Mouse (Mus musculus) brain, embryonic 14.5 days (tissue): ENCODE measurements around the gene Fibcd1. TPM values are rescaled to one million over a fixed set of nuclear protein-coding genes. Genes with fewer than 3 reads are reported as not detected.

Experiments used
- DNase-seq: peaks from one replicate; pipeline ENCODE4 v3.0.0-alpha.2; 2011; ENCODE audit warnings: low read depth
- CTCF ChIP-seq: fragments of 200-500 bp; IDR thresholded peaks from 2 replicates; pipeline ENCODE4 v1.5.1; 2012; ENCODE audit warnings: inconsistent platforms, mild to moderate bottlenecking, moderate library complexity, borderline replicate concordance; ENCODE audit not compliant: insufficient read depth, insufficient read length; ENCODE audit errors: extremely low read depth
- POLR2A ChIP-seq: fragments of 200-500 bp; IDR thresholded peaks from 2 replicates; pipeline ENCODE4 v1.6.1; 2012; ENCODE audit warnings: mild to moderate bottlenecking, inconsistent platforms, borderline replicate concordance; ENCODE audit not compliant: poor library complexity, insufficient read depth, insufficient read length, severe bottlenecking; ENCODE audit errors: extremely low read depth
- polyA plus RNA-seq: library from polyadenylated mRNA; depleted of rRNA; stranded (reverse); fragments of >200 nt; gene quantifications from 2 replicates; pipeline ENCODE4 v1.2.3, GENCODE M21; 2012

Fibcd1 gene
- polyA plus RNA-seq, 1 experiment = 10.0 TPM

DNA sequence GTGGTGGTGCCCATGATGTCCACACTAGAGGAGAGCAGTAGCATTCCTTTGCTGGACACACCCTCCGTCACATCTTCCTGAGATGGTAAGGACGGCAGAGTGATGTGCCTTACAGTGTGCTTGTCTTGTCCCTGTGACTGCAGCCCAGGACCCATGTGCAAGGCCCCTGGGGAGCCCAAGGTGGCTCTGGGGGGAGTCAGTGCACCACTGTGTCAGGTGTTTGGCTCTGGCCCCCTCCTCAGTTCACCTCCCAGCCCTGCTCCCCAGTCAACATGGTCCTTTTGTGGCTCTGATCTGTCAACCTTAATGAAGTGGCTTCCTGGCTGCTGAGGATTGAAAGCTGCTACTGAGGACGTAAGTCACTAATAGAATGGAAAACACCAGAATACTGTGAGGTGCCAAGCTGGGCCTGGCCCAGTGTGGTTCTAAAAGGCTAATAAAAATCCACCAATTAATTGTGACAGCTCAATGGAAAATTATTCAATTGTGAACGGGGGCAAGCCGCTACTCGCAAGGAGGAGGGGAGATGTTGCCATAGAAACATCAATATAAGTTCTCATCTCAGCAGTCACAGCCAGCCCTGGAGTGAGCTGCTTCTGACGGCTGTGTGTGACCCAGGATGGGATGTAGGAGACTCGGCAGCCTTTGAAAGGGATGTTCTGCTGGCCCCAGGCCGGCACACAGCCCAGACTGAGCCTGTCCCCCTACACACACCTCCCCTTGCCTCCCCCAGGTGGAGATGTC is 39.0 kb downstream of the Fibcd1 start:
- TF ChIP-seq CTCF (no peak), POLR2A (no peak)
- DNase-seq = peak; percentile 80

DNA sequence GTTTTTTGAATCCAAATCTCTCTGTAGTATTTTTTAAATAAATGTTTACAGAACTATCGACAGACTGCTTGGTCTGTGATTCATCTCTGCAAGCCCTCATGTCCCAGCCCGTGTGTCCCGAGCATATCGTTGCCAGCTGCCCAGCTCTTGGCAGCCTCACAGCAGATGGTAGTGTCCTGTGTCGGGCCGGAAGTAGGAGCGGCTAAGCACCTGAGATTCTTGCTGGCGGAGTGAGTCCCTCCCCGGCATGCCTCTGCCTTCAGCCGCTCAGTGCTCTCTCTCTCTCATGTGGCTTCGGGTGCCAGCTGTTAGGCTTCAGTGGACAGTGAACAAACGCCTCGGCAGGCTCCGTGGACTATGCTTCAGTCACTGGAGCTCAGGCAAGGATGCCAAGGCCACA is 42.3 kb downstream of the Fibcd1 start:
- no peak for DNase-seq
- TF ChIP-seq POLR2A (no peak), CTCF (no peak)

DNA sequence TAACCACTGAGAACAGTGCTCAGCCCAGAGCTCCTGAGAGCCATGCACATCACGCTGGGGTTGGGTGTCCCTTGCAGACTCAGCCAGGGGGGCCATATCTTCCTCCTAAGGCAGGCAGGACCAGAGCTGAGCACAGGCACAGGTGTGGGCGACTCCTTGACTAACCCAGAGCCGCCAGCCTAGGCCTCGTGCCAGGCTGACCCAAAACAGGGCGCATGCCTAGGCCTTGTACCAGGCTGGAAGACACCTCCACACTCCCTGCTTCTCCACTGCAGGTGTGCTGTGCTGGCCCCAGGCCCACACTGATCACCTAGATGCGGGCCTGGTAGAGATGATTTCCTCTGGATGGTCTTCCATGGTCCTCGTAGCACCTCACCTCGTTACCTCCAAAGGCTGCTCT is 43.0 kb downstream of the Fibcd1 start:
- TF ChIP-seq POLR2A (no peak), CTCF (no peak)
- no peak for DNase-seq

DNA sequence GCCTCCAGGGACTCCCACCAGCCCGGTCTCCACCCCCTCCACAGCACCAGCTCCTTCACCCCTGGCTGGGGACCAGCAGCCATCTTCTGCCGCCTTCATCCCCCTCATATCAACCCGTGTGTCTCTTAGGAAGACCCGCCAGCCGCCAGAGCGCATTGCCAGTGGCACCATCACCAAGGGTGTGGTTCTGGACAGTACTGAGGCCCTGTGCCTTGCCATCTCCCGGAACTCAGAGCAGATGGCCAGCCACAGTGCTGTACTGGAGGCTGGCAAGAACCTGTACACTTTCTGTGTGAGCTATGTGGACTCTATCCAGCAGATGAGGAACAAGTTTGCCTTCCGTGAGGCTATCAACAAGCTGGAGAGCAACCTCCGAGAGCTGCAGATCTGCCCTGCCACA is 44.4 kb downstream of the Fibcd1 start:
- no peak for DNase-seq
- TF ChIP-seq CTCF = no peak
- TF ChIP-seq POLR2A = no peak

DNA sequence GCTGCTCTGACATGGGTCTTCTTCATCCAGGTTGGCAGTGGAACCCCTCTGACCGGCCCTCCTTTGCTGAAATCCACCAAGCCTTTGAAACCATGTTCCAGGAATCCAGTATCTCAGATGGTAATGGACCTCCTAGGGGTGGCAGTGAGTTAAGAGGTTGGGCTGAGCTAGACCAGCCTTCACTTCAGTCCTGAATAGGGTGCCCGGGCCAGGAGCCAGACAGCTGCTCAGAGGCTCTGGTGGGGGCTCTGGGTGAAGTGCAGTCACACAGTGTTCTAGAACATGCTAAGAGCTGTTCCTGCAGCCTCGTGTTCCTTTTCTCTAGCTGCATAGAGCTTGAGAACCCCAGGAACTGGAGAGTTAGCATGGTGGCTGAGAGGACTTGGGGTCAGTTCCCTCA is 48.9 kb downstream of the Fibcd1 start:
- TF ChIP-seq POLR2A = no peak
- no peak for TF ChIP-seq CTCF
- no peak for DNase-seq

DNA sequence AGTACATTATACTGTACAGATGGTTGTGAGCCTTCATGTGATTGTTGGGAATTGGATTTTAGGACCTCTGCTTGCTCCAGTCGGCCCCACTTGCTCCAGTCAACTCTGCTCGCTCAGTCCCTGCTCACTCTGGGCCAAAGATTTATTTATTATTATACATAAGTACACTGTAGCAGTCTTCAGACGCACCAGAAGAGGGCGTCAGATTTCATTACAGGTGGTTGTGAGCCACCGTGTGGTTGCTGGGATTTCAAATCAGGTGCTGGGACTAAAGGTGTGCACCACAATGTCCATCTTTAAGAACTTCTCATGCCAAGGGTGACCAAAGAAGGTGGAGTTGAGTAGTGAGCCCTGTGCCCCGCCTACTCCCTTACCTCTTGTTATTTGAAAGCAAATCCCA is 53.2 kb downstream of the Fibcd1 start:
- TF ChIP-seq CTCF (no peak), POLR2A (no peak)
- DNase-seq = no peak

DNA sequence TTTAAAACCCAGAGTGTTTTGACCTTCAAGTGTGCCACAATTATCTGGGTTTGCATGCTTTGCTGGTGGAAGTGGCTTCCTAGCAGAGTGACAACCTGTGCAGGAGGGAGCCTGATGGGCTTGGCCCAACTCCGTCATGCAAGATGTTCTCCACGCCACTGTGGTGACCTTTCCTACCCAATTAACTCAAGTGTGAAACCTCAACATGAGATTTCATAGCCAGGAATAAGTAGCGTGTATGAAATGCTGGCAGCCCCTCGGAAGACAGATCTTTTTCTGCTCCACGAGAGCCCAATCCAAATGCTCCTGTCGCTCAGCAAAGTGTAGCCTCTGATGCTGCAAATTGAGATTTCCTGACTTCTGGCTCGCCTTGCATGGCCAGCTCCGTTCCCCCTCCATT is 54.5 kb downstream of the Fibcd1 start:
- TF ChIP-seq CTCF (no peak), POLR2A (no peak)
- no peak for DNase-seq

DNA sequence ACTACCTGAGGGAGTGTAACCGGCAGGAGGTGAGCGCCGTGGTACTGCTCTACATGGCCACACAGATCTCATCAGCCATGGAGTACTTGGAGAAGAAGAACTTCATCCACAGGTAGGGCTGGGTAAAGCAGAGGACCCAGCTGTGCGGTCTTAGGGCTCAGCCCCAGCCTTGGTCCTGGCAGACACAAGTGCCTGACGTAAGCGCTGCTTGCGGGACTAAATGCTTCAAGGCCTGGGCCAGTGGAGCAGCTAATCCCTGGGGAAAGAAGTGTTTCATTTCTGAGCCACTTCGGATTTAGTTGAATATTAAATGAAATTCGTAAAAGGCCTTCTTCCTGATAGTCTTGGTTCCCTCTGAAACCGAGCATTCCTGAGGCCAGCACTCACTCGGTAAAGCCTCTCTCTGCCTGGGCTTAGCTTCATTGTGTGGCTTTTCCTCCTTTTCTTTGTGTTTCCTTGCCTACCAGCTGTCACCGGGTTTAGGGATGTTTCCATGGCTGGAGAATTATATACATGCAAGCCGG is 55.0 kb downstream of the Fibcd1 start:
- TF ChIP-seq CTCF (no peak), POLR2A (no peak)
- no peak for DNase-seq

DNA sequence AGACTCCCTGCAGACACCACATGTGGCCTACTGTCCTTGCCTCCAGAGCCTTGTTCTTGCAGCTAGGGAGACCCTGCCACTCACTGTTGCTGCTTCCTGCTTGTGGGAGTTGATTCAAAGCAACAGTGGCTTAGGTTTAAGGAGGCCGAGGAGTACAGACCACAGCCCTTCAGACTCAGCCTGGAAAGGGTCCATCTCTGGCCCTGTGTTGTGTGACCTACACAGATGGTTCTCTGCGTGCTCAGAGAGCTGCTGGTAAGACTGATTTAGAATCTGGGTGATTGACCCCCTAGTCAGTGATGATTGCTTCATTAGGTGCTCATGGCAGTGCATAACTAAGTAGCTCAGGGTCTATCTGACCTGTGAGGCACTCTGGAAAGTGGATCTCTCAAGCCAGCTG is 56.6 kb downstream of the Fibcd1 start:
- no peak for DNase-seq
- TF ChIP-seq POLR2A = no peak
- no peak for TF ChIP-seq CTCF

DNA sequence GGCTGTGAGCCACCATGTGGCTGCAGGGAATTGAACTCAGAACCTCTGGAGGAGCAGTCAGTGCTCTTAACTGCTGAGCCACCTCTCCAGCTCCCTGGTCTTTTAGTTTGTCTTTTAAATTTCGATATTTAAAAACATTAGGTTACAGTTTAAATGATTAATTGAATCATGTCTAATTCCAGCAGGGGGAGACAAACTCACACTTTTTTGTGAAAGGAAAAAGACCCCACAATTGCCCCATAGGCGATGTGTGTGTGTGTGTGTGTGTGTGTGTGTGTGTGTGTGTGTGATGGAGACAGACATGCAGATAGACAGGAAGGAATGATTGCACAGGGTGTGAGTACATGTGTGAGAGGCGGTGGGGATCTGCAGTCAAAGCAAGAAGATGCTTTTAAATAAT is 57.6 kb downstream of the Fibcd1 start:
- peak; percentile 22; the same call in 1 of the 2 replicates for TF ChIP-seq CTCF
- TF ChIP-seq POLR2A = no peak

DNA sequence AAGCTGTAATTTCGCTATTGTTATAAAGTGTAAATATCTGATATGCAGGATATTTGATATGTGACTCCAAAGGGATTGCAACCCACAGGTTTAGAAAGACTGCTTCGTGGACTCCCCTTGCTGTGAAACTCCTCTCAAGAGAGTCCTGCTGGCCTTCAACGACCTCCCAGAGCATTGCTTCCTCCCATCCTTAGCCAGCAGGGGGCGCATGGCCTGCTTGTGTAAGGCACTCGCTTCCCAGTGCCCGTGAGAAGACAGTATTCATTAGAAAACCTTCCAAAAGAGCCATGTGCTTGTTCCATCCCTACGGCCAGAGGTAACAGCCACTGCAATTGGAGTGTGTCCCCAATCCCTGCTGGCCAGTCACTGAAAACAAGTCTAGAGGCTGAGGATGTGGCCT is 58.8 kb downstream of the Fibcd1 start:
- DNase-seq = peak; percentile 87
- TF ChIP-seq CTCF = peak; percentile 95
- TF ChIP-seq POLR2A = no peak

More for the DNA sequence above, 57.6 kb downstream of the Fibcd1 start:
- DNase-seq = peak; percentile 51

DNA sequence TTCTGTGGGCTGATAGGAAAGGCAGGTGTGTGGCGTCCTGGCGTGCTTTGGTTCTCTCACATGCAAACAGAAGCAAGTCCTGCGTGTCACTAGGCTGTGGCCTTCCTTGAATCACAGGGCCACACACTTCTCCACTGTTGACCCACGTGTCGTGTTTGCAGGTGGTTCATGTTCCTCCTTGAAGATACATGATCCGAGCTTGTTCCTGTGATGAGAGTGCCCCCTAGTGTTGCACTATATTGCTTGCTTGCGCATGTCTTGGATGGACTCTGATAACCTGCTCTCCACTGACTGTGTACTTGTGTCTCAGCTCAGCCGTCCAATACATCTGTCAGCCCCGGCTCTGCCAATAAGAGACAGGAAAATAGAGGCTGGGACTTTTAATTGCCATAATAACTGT is 60.7 kb downstream of the Fibcd1 start:
- peak; percentile 93 for DNase-seq
- TF ChIP-seq CTCF (peak; percentile 87), POLR2A (no peak)
